Mouse (Mus musculus) heart, postnatal 36 days (tissue): ENCODE measurements around the gene Mrpl22. TPM values are rescaled to one million over a fixed set of nuclear protein-coding genes. Genes with fewer than 3 reads are reported as not detected.
"Not testable (repeated sequence)": the region's sequence is repeated elsewhere in the genome, so short reads cannot be mapped to it uniquely, and the experiment has no call there.

Experiments used
- DNase-seq, 2 experiments: peaks; one replicate each; pipeline ENCODE4 v3.0.0; 2021 to 2022
- intact Hi-C: fragments of 180-260 bp; cut with DNase I; formaldehyde crosslinking; loops from one replicate; pipeline ENCODE4 v1.15.1; 2025
- total RNA-seq, 2 experiments: library from RNA; stranded (reverse); gene quantifications; 2 replicates each; pipeline ENCODE4 v1.2.3; 2021

Gene Mrpl22
- total RNA-seq, 2 experiments from 2014 or later: 50.3 to 53.8 TPM

DNA sequence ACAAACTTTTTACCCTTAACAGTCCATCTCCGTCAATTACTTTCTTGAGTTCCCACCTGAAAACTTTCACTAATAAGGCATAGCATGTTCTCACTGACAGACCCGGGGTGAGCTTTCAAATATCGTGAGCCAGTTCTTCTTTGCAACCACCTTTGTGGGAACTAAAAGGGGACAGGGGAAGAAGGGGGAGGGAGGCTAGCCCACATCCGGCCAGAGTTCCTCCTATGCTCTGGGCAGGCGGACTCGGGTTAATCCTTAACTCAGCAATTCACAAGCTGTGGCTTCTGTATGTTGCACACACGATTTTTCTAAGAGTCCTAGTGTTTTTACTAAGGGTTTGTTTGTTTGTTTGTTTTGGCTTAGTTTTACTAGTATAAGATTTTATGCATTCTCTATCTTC lies 52.9 kb downstream of the Mrpl22 start:
- DNase-seq: peak; percentile 32 to 37
- intact Hi-C loops: no loop called here

DNA sequence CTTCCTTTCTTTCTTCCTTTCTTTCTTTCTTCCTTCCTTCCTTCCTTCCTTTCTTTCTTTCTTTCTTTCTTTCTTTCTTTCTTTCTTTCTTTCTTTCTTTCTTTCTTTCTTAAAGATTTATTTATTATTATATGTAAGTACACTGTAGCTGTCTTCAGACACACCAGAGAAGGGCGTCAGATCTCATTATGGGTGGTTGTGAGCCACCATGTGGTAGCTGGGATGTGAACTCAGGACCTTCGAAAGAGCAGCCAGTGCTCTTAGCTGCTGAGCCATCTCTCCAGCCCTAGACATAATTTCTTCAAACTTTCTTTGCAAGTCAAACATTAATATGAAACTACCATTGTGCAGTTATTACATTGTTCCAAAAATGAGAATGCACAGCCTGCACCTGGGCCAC lies 53.4 kb downstream of the Mrpl22 start:
- DNase-seq: not testable (repeated sequence)
- intact Hi-C loops: loop anchor here (1.0 to 5.0 kb wide), 2 partner anchors 46 to 273 kb away; no protein-coding TSS in a partner anchor

DNA sequence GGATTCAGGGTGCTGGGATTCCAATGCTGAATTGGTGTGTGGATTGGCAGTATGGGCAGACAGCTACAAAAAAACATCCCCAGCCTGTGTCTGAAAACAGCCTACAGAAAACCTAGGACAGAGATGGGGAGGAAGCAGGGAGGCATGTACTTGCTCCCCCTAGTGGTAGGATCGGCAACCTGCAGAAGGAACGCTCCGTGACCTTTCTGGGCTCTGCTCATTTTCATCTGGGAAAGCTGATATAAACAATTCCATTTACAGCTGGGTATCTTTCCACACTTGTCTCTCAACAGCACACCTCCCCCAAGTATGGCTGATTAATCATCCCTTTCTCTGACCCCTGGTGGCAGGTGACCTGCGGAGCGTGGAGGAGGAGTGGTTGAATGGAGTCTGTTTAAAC lies 54.2 kb downstream of the Mrpl22 start:
- intact Hi-C loops: loop anchor here (1.0 to 5.0 kb wide), 2 partner anchors 46 to 273 kb away; no protein-coding TSS in a partner anchor
- peak; percentile 80 to 82 for DNase-seq

DNA sequence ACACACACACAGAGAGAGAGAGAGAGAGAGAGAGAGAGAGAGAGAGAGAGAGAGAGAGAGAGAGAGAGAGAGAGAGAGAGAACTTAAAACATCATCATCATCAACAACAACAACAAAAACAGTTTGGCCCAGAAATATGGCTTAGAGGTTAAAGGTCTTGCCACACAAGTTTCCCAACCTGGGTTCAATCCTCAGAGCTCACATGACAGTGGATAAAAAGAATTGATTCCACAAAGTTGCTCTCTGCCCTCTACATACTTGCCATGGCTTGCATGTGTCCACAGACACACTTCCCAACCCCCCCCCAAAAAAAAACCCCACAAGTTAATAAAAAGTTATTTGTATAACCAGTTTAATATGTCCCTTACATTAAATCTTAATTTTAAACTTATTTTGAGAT lies 55.0 kb downstream of the Mrpl22 start:
- no peak for DNase-seq
- intact Hi-C loops: loop anchor here (5.0 kb wide), 1 partner anchor 274 kb away; no protein-coding TSS in a partner anchor

DNA sequence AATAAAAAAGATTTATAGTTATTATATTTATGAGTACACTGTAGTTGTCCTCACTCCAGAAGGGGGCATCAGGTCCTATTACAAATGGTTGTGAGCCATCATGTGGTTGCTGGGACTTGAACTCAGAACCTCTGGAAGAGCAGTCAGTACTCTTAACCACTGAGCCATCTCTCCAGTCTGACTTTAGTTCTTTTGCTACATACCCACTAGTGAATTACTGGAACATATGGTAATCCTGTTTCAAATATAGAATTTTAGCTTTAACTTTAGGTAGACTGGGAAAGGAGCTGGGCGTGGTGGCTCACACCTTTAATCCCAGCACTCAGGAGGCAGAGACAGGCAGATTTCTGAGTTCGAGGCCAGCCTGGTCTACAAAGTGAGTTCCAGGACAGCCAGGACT lies 56.6 kb downstream of the Mrpl22 start:
- not testable (repeated sequence) for DNase-seq
- intact Hi-C loops: loop anchor here (5.0 kb wide), 1 partner anchor 276 kb away; no protein-coding TSS in a partner anchor

Other genes with a start within 250 kb of the Mrpl22 start
- 10 to 100 TPM; 52.4 to 55.3 TPM for gene Larp1, start 162.6 kb upstream of the Mrpl22 start, total RNA-seq
- gene Gm12248, start 78.5 kb upstream of the Mrpl22 start, total RNA-seq: not detected
- 10 to 100 TPM; 36.5 to 37.4 TPM for gene Cnot8, start 67.5 kb upstream of the Mrpl22 start, total RNA-seq
- 1 to 10 TPM; 8.3 to 9.9 TPM for gene Gemin5, start 3.1 kb upstream of the Mrpl22 start, total RNA-seq
- 1 to 10 TPM; 8.7 to 9.2 TPM for gene Igtp, start 27.9 kb downstream of the Mrpl22 start, total RNA-seq
- gene Irgm2, start 28.0 kb downstream of the Mrpl22 start, total RNA-seq: 10 to 100 TPM; 10.9 to 13.7 TPM
- gene 4930438A08Rik, start 103.1 kb downstream of the Mrpl22 start, total RNA-seq: not detected
- 1 to 10 TPM; 3.1 to 4.0 TPM for gene Zfp692, start 135.4 kb downstream of the Mrpl22 start, total RNA-seq
- gene Zfp672, start 158.7 kb downstream of the Mrpl22 start, total RNA-seq: 10 to 100 TPM; 36.4 to 40.8 TPM
- 10 to 100 TPM; 34.5 to 35.5 TPM for gene Sh3bp5l, start 159.1 kb downstream of the Mrpl22 start, total RNA-seq
- not detected for gene Lypd8, start 207.4 kb downstream of the Mrpl22 start, total RNA-seq
- gene 1810065E05Rik, start 249.4 kb downstream of the Mrpl22 start, total RNA-seq: not detected